Mouse (Mus musculus) T-cell, adult 2 months (primary cell): Measurements from ENCODE around the gene Polm.
"Not testable (repeated sequence)": the region's sequence is repeated elsewhere in the genome, so short reads cannot be mapped to it uniquely, and the experiment has no call there.

ENCODE experiments used
- DNase-seq: peaks from one replicate; pipeline ENCODE4 v3.0.0; 2022; ENCODE audit warnings: low spot score

Gene Polm

GRCm38 (mm10) chr11:5855481-5855880 lies 17.7 kb upstream of the Polm start:
- no peak for DNase-seq

GRCm38 (mm10) chr11:5852314-5852713 lies 14.5 kb upstream of the Polm start:
- no peak for DNase-seq

GRCm38 (mm10) chr11:5851021-5851736 lies 13.4 kb upstream of the Polm start:
- DNase-seq: no peak

- no peak for DNase-seq
Measured at GRCm38 (mm10) chr11:5850452-5850851, 12.6 kb upstream of the Polm start.

GRCm38 (mm10) chr11:5849316-5849715 lies 11.5 kb upstream of the Polm start:
- no peak for DNase-seq

GRCm38 (mm10) chr11:5848741-5849140 lies 10.9 kb upstream of the Polm start:
- no peak for DNase-seq

- no peak for DNase-seq
Measured at GRCm38 (mm10) chr11:5846639-5847345, 9.0 kb upstream of the Polm start.

- no peak for DNase-seq
Measured at GRCm38 (mm10) chr11:5843131-5843530, 5.3 kb upstream of the Polm start.

GRCm38 (mm10) chr11:5841751-5842150 lies 3.9 kb upstream of the Polm start:
- no peak for DNase-seq

- DNase-seq: no peak
Measured at GRCm38 (mm10) chr11:5840346-5840745, 2.5 kb upstream of the Polm start.

- no peak for DNase-seq
Measured at GRCm38 (mm10) chr11:5836126-5836525, 1.7 kb downstream of the Polm start.

GRCm38 (mm10) chr11:5835057-5835456 lies 2.8 kb downstream of the Polm start:
- DNase-seq: no peak

GRCm38 (mm10) chr11:5834506-5834905 lies 3.3 kb downstream of the Polm start:
- no peak for DNase-seq

- DNase-seq: no peak
Measured at GRCm38 (mm10) chr11:5829327-5829726, 8.5 kb downstream of the Polm start.

GRCm38 (mm10) chr11:5828509-5829191 lies 9.2 kb downstream of the Polm start:
- no peak for DNase-seq

GRCm38 (mm10) chr11:5827931-5828330 lies 9.9 kb downstream of the Polm start:
- no peak for DNase-seq

- DNase-seq: no peak
Measured at GRCm38 (mm10) chr11:5825432-5825831, 12.4 kb downstream of the Polm start.

GRCm38 (mm10) chr11:5819223-5819622 lies 18.6 kb downstream of the Polm start:
- DNase-seq: no peak

GRCm38 (mm10) chr11:5813381-5813780 lies 24.4 kb downstream of the Polm start:
- no peak for DNase-seq

- DNase-seq: not testable (repeated sequence)
Measured at GRCm38 (mm10) chr11:5809487-5809886, 28.3 kb downstream of the Polm start.

- no peak for DNase-seq
Measured at GRCm38 (mm10) chr11:5807956-5808355, 29.9 kb downstream of the Polm start.

- no peak for DNase-seq
Measured at GRCm38 (mm10) chr11:5805711-5806110, 32.1 kb downstream of the Polm start.

GRCm38 (mm10) chr11:5804174-5804573 lies 33.6 kb downstream of the Polm start:
- DNase-seq: no peak
